ENCODE assay signal across 9 mouse cellular contexts in the genomic region with DNA sequence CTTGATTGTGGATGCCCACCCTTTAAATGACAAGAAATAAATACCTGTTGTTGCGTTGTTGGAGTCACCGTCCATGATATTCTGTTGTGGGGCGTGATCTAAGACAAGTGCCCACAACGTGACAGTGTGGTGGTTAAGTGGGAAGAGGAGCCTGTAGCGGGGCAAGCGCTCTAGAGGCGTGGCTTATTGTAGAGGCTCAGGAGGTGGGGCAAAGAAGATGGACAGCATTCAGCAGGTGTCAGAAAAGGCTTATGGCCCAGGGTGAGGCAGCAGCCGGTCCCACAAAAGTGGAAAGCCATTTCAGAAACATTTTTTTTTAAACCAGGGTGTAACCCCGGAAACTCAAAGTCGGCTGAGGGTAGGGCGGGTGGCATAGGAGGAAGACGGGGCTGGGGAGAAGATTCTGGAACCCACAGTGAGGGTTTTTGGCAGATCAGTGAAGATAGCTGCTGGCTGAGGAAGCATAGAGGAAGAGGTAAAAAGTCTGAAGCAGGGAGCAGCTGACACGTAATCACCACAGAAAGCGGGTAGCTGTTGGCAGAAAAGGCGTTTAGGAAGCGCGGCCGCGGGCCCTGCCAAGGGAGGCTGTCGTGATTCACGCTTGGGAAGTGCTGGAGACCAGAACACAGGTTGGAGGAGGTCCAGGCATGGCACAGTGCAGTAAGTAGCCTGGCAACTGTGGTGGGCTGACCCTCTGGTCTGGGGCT. TPM values are rescaled to one million over a fixed set of nuclear protein-coding genes. Genes with fewer than 3 reads are reported as not detected.
DNase-seq lines count a peak whose midpoint lies in the region; ATAC-seq lines count a peak whose summit lies in the region.
"Had no signal": no experiment of that assay in that cellular context is flagged by ENCODE, and none has a peak within 500 bp of the region (broad histone marks: within the 10 kb centered on the region; RNA-seq: fewer than 3 reads in every experiment).

No protein-coding gene starts in this region.

- WGBS in macrophage (ENCODE audit: missing documents) = 16% methylated on average over 21 of the region's 21 CpGs

- no peaks in the 10 kb centered on the region for H3K79me2 ChIP-seq in macrophage (ENCODE audit: inconsistent target)

- peak; percentile 74 for ATAC-seq in common myeloid progenitor, adult 5-6 weeks (replicated peaks; ENCODE audit: low read depth, poor library complexity, severe bottlenecking)

- peak overlapping the region; percentile 5; the same call in 1 of the 2 replicates for H3K4me3 ChIP-seq in macrophage (ENCODE audit: inconsistent target)
- H3K4me3 ChIP-seq: embryonic facial prominence, embryonic 13.5 days had no signal

- no peaks in the 10 kb centered on the region for H3K36me3 ChIP-seq in macrophage (ENCODE audit: inconsistent target)
- H3K36me3 ChIP-seq: embryonic facial prominence, embryonic 13.5 days had no signal

- peak; percentile 38 for DNase-seq in lung, postnatal 10 days
- DNase-seq in lung, postnatal 25 days (ENCODE audit: low spot score) = no peak
- peak; percentile 53 for DNase-seq in R1 (ENCODE audit: low read depth, low spot score)
- DNase-seq in kidney, adult 8-10 months = peak; percentile 37 to 44
- peak; percentile 30 to 64 for DNase-seq in thymus, adult 18-20 months
- DNase-seq in urinary bladder, postnatal 4 days (ENCODE audit: low spot score in 2 of 2) = no peak

- peak overlapping the region; percentile 19; the same call in 1 of the 2 replicates for H3K27ac ChIP-seq in macrophage
- H3K27ac ChIP-seq: embryonic facial prominence, embryonic 13.5 days had no signal

RNA-seq across cellular contexts. Expression of a gene that starts 12.6 kb away (rescaled TPM):
- total RNA-seq in common myeloid progenitor, adult 5-6 weeks (2017) = 71.7 and 87.7 TPM in 2 replicates
- 100 to 1,000 TPM in 23 of 26 experiments, 10 to 100 TPM in 3; 27.7 to 953 (median 662) TPM for total RNA-seq in macrophage (2018; cell fraction: chromatin; rRNA removed)
- total RNA-seq in macrophage (2018; cell fraction: cytosol; rRNA removed) = 100 to 1,000 TPM in 25 of 26 experiments, 10 to 100 TPM in 1; 98.1 to 214 (median 175) TPM
- 100 to 1,000 TPM in 22 of 26 experiments, 10 to 100 TPM in 4; 36.2 to 581 (median 315) TPM for total RNA-seq in macrophage (2018; cell fraction: nucleus; rRNA removed)
- 176 to 213 TPM (median 185 TPM) in 3 replicates for polyA plus RNA-seq in macrophage (2018)

RNA-seq across cellular contexts. Expression of a gene that starts 33.9 kb away (rescaled TPM):
- not detected in 2 replicates for total RNA-seq in common myeloid progenitor, adult 5-6 weeks (2017)
- under 1 TPM in 1 of 26 experiments, not detected in 25; 0.79 TPM for total RNA-seq in macrophage (2018; cell fraction: chromatin; rRNA removed)
- total RNA-seq in macrophage (2018; cell fraction: cytosol; rRNA removed) = not detected
- not detected for total RNA-seq in macrophage (2018; cell fraction: nucleus; rRNA removed)
- polyA plus RNA-seq in macrophage (2018) = not detected in 3 replicates

Comparison
In these comparisons a context has a peak if more than half of its experiments do, and no peak if none do; other contexts are left out.
1. DNase-seq: peak in lung, postnatal 10 days (single experiment), R1 (single experiment), kidney, adult 8-10 months (2 of 2) and thymus, adult 18-20 months (2 of 2); none in lung, postnatal 25 days (single experiment) and urinary bladder, postnatal 4 days (0 of 2).